Mouse (Mus musculus) spleen, postnatal 10 days (tissue): Measurements from ENCODE around the gene Tm9sf1.
A peak's percentile ranks its signal among the peaks of the same experiment; 100 is the strongest.

Experiments used
- DNase-seq, 2 experiments: peaks; one replicate each; pipeline ENCODE4 v3.0.0; 2021 to 2022; ENCODE audit warnings: low spot score in 2 of 2

The Tm9sf1 gene

GRCm38 (mm10) chr14:55634874-55635522 lies 8.6 kb downstream of the Tm9sf1 start:
- no peak for DNase-seq

GRCm38 (mm10) chr14:55629312-55629711 lies 14.3 kb downstream of the Tm9sf1 start:
- peak; percentile 76 to 87 for DNase-seq

GRCm38 (mm10) chr14:55628077-55628827 lies 15.4 kb downstream of the Tm9sf1 start:
- no peak for DNase-seq

DNA sequence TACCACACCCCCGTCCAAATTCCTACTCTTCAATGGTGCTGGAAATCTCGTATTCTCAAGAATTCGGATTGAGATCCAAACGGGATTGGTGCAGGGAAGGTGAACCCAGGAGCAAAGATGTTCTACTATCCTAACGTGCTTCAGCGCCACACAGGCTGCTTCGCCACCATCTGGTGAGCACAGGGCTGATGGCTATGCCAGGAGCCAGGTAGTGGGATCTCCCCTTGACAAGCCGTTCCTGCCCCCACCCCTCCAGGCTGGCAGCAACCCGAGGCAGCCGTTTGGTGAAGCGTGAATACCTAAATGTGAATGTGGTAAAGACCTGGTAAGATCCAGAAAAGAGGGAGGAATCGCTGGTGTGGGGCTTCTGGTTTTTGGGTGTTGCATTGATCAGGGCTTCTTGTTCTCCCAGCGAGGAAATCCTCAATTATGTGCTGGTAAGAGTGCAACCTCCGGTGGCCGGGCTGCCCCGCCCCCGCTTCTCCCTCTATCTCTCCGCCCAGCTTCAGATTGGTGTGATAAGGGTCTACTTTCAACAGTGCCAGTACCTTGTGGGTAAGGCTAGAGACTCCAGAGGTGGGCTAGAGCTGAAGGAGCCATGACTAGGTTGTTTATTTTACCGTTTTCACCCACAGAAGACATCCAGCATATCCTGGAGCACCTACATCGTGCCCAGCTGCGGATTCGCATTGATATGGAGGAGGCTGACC lies 25.0 kb downstream of the Tm9sf1 start:
- peak; percentile 35 to 40 for DNase-seq

- DNase-seq: peak in 1 of 2 experiments; percentile 35
These were observed 25.8 kb downstream of the Tm9sf1 start, which contains the start of gene Rec8 for GRCm38 (mm10) chr14:55617822-55618221. Rec8 (plus strand) TSS chr14:55618037.

DNA sequence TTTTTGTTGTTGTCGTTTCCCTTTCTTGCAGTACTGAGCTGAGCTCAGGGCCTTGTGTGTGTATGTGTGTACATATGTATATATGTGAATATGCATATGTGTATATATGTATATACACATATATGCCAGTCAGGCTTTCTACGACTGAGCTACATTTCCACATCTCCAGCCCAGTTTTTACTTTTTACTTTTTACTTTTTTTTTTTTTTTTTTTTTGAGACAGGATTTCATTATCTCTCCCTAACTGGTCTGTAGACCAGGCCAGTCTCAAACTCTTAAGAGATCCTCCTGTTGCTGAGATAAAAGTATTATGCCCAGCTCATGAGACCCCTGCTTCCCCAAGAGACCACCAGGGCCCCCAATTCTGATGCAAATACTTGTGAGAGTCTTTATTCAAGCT lies 26.8 kb downstream of the Tm9sf1 start:
- no peak for DNase-seq

- DNase-seq: no peak
These were observed 27.7 kb downstream of the Tm9sf1 start for GRCm38 (mm10) chr14:55615876-55616275.

GRCm38 (mm10) chr14:55614565-55615178 lies 28.9 kb downstream of the Tm9sf1 start:
- peak in 1 of 2 experiments; percentile 27 for DNase-seq

DNA sequence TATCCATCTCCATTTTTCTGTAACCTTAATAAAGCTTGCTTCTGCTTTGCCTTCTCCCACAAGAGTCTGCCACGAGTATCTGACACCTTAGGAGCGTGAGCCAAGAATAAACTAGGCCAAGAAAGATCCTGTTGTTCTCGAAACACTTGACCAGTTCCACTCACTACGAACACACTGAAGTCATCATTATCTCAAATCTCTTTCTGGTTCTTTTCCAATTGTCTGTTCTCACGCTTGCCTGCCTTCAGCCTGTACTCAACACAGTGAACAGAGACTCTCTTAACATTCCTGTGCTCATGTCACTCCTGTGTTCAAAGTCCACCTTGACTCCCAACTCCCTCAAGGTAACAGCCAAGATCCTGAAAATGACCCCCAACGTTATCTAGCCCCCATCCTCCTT lies 30.3 kb downstream of the Tm9sf1 start:
- no peak for DNase-seq

DNA sequence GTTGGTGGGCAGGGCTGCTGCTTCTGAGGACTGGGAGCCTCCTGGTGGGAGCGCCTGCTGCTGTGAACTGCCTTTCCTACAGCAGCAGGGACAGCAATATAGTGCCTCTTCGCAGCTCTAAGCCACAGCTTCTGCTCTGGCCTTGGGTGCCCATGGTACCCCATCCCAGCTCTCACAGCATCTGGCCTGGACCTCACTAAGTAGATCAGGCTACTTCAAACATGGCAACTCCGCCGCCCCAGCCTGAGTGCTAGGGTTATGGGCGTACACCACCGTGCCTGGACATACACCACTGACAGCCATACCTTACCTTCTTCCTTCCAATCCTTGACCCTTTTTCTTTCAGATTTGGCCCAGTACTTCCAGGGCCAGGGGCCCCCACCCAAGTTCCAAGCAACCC lies 35.3 kb downstream of the Tm9sf1 start:
- DNase-seq: no peak

DNA sequence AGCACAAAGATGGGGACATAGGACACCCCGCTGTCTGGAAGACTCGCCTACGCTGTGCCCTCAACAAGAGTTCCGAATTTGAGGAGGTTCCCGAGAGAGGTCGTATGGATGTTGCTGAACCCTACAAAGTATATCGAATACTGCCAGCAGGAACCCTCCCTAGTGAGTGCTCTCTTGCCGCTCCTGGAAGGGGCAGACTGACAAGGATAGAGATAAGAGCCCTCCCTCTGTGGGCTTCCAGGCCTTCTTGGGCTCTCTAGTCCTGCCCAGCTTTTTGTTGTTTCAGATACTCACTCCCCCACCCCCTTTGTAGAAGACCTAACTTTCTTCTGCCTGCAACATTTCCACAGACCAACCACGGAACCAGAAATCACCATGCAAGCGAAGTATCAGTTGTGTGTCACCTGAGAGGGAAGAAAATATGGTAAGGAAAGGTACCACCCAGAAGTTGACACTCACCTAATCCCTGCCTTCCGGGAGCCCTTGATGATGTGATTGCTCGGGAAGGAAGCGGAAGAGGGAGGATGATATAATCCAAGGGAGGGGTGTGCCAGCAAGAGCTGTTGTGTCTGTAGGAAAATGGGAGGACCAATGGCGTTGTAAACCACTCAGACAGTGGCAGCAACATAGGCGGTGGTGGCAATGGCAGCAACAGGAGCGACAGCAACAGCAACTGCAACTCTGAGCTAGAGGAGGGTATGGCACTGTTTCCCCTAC lies 37.7 kb downstream of the Tm9sf1 start:
- no peak for DNase-seq

DNA sequence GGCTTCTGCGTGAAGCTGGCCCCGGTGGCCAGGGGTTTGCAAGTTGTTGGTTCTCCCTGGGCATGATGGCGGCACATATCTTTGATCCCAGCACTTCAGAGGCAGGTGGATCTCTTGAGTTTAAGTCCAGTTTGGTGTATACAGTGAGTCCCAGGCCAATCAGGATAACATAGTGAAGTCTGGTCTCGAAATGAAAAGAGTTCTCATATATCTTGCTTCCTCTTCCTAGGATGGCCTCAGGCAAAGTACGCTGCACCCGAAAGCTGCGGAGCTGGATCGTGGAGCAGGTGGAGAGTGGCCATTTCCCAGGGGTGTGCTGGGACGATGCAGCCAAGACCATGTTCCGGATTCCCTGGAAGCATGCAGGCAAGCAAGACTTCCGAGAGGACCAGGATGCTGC lies 38.8 kb downstream of the Tm9sf1 start:
- DNase-seq: no peak

- peak; percentile 90 to 93 for DNase-seq
These were observed 39.7 kb downstream of the Tm9sf1 start for GRCm38 (mm10) chr14:55603633-55604576.

DNA sequence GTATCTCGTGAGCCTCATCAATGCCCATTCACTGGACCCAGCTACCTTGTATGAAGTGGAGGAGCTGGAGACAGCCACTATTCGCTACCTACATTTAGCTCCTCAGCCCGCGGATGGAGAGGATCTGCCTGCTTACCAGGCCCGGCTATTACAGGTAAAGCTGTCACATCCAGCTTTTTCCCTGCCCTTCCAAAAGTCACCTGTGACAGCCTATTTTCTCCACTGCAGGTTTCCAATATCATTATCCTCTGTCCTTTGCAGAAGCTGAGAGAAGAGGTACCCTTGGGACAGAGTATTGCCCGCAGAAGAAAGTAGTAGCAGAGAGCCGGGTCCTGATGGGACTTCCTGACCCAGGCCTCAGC lies 40.4 kb downstream of the Tm9sf1 start, which contains the start of gene Irf9:
Gene Irf9, plus strand, starts transcription at position 301 of the 362 bp plus-strand sequence.
- DNase-seq: no peak

GRCm38 (mm10) chr14:55598521-55599390 lies 44.9 kb downstream of the Tm9sf1 start:
- DNase-seq: no peak

- no peak for DNase-seq
These were observed 47.4 kb downstream of the Tm9sf1 start for GRCm38 (mm10) chr14:55596036-55596690.

GRCm38 (mm10) chr14:55592226-55592625 lies 51.4 kb downstream of the Tm9sf1 start:
- DNase-seq: peak in 1 of 2 experiments; percentile 40

DNA sequence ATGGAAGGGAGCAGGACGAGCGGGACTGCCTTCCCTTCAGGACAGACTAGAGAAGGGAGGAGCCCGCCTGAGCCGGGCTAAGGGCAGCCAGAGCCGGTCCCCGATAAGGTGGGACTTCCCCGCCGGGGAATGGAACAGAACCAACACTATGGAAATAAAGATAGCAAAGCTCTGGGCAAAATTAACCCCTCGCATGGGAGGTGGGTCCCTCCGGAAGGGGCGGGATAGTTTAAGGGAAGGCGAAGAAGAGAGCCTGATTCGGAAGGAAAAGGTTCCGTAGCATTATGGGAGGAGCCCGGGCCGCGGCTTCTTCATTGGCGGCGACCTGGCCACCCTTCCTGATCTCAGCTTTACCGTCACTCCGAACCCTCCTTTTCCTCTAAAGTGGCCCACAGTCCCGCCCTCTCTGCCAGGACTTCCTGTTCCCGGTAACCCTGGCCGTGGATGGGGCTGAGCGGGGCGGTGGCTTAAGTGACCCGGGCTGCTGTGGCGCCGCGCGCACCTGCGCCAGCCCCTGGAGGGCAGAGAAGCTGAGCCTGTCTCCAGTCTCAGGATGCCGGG lies 52.2 kb downstream of the Tm9sf1 start, which contains the start of gene Rnf31:
Gene Rnf31, plus strand, starts transcription at position 378 of the 561 bp plus-strand sequence.
- DNase-seq: peak; percentile 88 to 91
